ENCODE assay signal across 8 mouse cellular contexts in genomic region chr16:18497865-18498515, GRCm38 (mm10). TPM values are rescaled to one million over a fixed set of nuclear protein-coding genes. Genes with fewer than 3 reads are reported as not detected.
A peak's percentile ranks its signal among the peaks of the same experiment; 100 is the strongest.
DNase-seq lines count a peak whose midpoint lies in the region; ATAC-seq lines count a peak whose summit lies in the region.

No protein-coding gene starts in this region.

- peaks cover 16% of the 10 kb centered on the region for H3K36me3 ChIP-seq in lung, embryonic 15.5 days
- H3K36me3 ChIP-seq in forebrain, embryonic 13.5 days (ENCODE audit: poor library complexity, severe bottlenecking) = peaks cover 17% of the 10 kb centered on the region
- no peaks in the 10 kb centered on the region for H3K36me3 ChIP-seq in macrophage (ENCODE audit: inconsistent target)

- H3K9me3 ChIP-seq in lung, embryonic 15.5 days = no peaks in the 10 kb centered on the region
- no peaks in the 10 kb centered on the region for H3K9me3 ChIP-seq in forebrain, embryonic 13.5 days (replicated peaks)

- 9% methylated on average over 6 of the region's 6 CpGs for WGBS in lung, embryonic 15.5 days
- WGBS in forebrain, embryonic 13.5 days = 4% methylated on average over 6 of the region's 6 CpGs
- WGBS in macrophage (ENCODE audit: missing documents) = 10% methylated on average over 6 of the region's 6 CpGs

- peak overlapping the region; percentile 95 for H3K4me3 ChIP-seq in lung, embryonic 15.5 days
- H3K4me3 ChIP-seq in forebrain, embryonic 13.5 days = peak overlapping the region; percentile 73
- H3K4me3 ChIP-seq in macrophage (ENCODE audit: inconsistent target) = peak overlapping the region; percentile 85

- peak overlapping the region; percentile 88 for H3K4me2 ChIP-seq in lung, embryonic 15.5 days
- peak overlapping the region; percentile 83 for H3K4me2 ChIP-seq in forebrain, embryonic 13.5 days

- no peaks in the 10 kb centered on the region for H3K79me2 ChIP-seq in macrophage (ENCODE audit: inconsistent target)

- H3K27ac ChIP-seq in lung, embryonic 15.5 days = peak overlapping the region; percentile 90
- peak overlapping the region; percentile 94 for H3K27ac ChIP-seq in forebrain, embryonic 13.5 days
- peak overlapping the region; percentile 62 for H3K27ac ChIP-seq in macrophage

- H3K27me3 ChIP-seq in lung, embryonic 15.5 days = no peaks in the 10 kb centered on the region
- H3K27me3 ChIP-seq in forebrain, embryonic 13.5 days = no peaks in the 10 kb centered on the region

- peaks cover 17% of the 10 kb centered on the region for H3K4me1 ChIP-seq in lung, embryonic 15.5 days
- H3K4me1 ChIP-seq in forebrain, embryonic 13.5 days = peaks cover 24% of the 10 kb centered on the region

- no peak; the same call in 1 of the 2 replicates for ATAC-seq in lung, embryonic 15.5 days (ENCODE audit: borderline replicate concordance, extremely low read depth, low FRiP score, low TSS enrichment)
- ATAC-seq in forebrain, embryonic 13.5 days = peak; percentile 71; the same call in 1 of the 2 replicates

- DNase-seq in lung, postnatal 25 days (ENCODE audit: low spot score) = no peak
- DNase-seq in c-Kit-negative CD71-positive TER-119-positive erythroid progenitor cells, embryonic 14.5 days (ENCODE audit: low read depth, low spot score) = peak; percentile 24
- peak; percentile 33 to 35 for DNase-seq in kidney, adult 8-10 months
- peak; percentile 78 for DNase-seq in thymus, postnatal 25 days
- DNase-seq in urinary bladder, postnatal 25 days (ENCODE audit: low spot score) = no peak

- H3K9ac ChIP-seq in lung, embryonic 15.5 days = peak overlapping the region; percentile 92
- H3K9ac ChIP-seq in forebrain, embryonic 13.5 days = peak overlapping the region; percentile 85

RNA-seq across cellular contexts. Expression of gene Gnb1l, which starts 0.5 kb away (rescaled TPM):
- 15.7 and 17.0 TPM in 2 replicates for polyA plus RNA-seq in lung, embryonic 15.5 days (2015; fragmentation: Nextera tagmentation; extraction: Ambion mirVana)
- 14.5 and 14.8 TPM in 2 replicates for polyA plus RNA-seq in forebrain, embryonic 13.5 days (2015; fragmentation: Nextera tagmentation; extraction: Ambion mirVana)
- total RNA-seq in macrophage (2018; cell fraction: chromatin; rRNA removed) = 1 to 10 TPM in 21 of 26 experiments, under 1 TPM in 2, not detected in 3; 0.62 to 4.9 (median 1.9) TPM
- 1 to 10 TPM in 25 of 26 experiments, under 1 TPM in 1; 0.98 to 2.6 (median 1.7) TPM for total RNA-seq in macrophage (2018; cell fraction: cytosol; rRNA removed)
- total RNA-seq in macrophage (2018; cell fraction: nucleus; rRNA removed) = 1 to 10 TPM in 17 of 26 experiments, under 1 TPM in 7, not detected in 2; 0.48 to 6.5 (median 1.5) TPM
- 0.89 to 4.1 TPM (median 1.3 TPM) in 3 replicates for polyA plus RNA-seq in macrophage (2018)

RNA-seq across cellular contexts. Expression of gene Rtl10, which starts 0.7 kb away (rescaled TPM):
- 4.9 and 5.4 TPM in 2 replicates for polyA plus RNA-seq in lung, embryonic 15.5 days (2015; fragmentation: Nextera tagmentation; extraction: Ambion mirVana)
- polyA plus RNA-seq in forebrain, embryonic 13.5 days (2015; fragmentation: Nextera tagmentation; extraction: Ambion mirVana) = 3.6 TPM in 2 replicates
- 1 to 10 TPM in 21 of 26 experiments, not detected in 5; 1.2 to 5.7 (median 1.9) TPM for total RNA-seq in macrophage (2018; cell fraction: chromatin; rRNA removed)
- total RNA-seq in macrophage (2018; cell fraction: cytosol; rRNA removed) = 1 to 10 TPM in 13 of 26 experiments, under 1 TPM in 11, not detected in 2; 0.24 to 2.0 (median 1.2) TPM
- total RNA-seq in macrophage (2018; cell fraction: nucleus; rRNA removed) = 1 to 10 TPM in 18 of 26 experiments, under 1 TPM in 3, not detected in 5; 0.80 to 7.8 (median 1.9) TPM
- 1.5 TPM in 1 of 3 replicates, not detected in the others for polyA plus RNA-seq in macrophage (2018)

Comparison
In these comparisons a context has a peak if more than half of its experiments do, and no peak if none do; other contexts are left out.
1. DNase-seq: peak in c-Kit-negative CD71-positive TER-119-positive erythroid progenitor cells, embryonic 14.5 days (single experiment), kidney, adult 8-10 months (2 of 2) and thymus, postnatal 25 days (single experiment); none in lung, postnatal 25 days (single experiment) and urinary bladder, postnatal 25 days (single experiment).
2. Peak in every context shown above with its lines, with median percentiles within 50 percentile points of each other: H3K27ac ChIP-seq and H3K4me3 ChIP-seq.